Mouse (Mus musculus): Measurements from ENCODE around the gene Ubac2.

- no peak for TF ChIP-seq CTCF (IDR thresholded peaks at IDR 0.05; ENCODE audit: control insufficient read depth, insufficient read depth, low read length)
- no peak for TF ChIP-seq POLR2A (IDR thresholded peaks at IDR 0.05; ENCODE audit: borderline replicate concordance, control insufficient read depth, low read depth, low read length)
Observed at GRCm38 (mm10) chr14:122057941-122058346, 179.5 kb downstream of the Ubac2 start.

All from bone marrow, adult 2 months (tissue).